Comparison of ENCODE assay signal across 11 mouse cellular contexts in genomic region chr3:105872034-105872433, GRCm38 (mm10). TPM values are rescaled to one million over a fixed set of nuclear protein-coding genes. Genes with fewer than 3 reads are reported as not detected.
A peak's percentile ranks its signal among the peaks of the same experiment; 100 is the strongest.
DNase-seq lines count a peak whose midpoint lies in the region; ATAC-seq lines count a peak whose summit lies in the region.
"Had no signal": no experiment of that assay in that cellular context is flagged by ENCODE, and none has a peak within 500 bp of the region (broad histone marks: within the 10 kb centered on the region; RNA-seq: fewer than 3 reads in every experiment).

No protein-coding gene starts in this region.

- peak; percentile 32 to 57 for DNase-seq in left cerebral cortex, postnatal 14 days (ENCODE audit: low spot score in 2 of 2)
- no peak for DNase-seq in left cerebral cortex, adult 9 months (ENCODE audit: low spot score in 2 of 2)
- peak; percentile 79 for DNase-seq in brain, adult 2 months (ENCODE audit: low read depth, low spot score)
- DNase-seq in embryonic facial prominence, embryonic 14.5 days (ENCODE audit: low spot score): peak; percentile 31
- peak; percentile 54 for DNase-seq in kidney, postnatal 10 days
- no peak for DNase-seq in cerebellum, postnatal 10 days
- no peak for DNase-seq in cerebellum, adult 8-10 months
- DNase-seq: cerebellum, postnatal 36 days; gastrocnemius, postnatal 10 days; lung, postnatal 4 days had no signal

- H3K4me3 ChIP-seq in embryonic facial prominence, embryonic 14.5 days (ENCODE audit: low read depth, low read length): no peak overlapping the region

- intact Hi-C loops in left cerebral cortex, postnatal 14 days (cut with DNase I): no loop called here

- H3K9me3 ChIP-seq in embryonic facial prominence, embryonic 14.5 days (ENCODE audit: control insufficient read depth, low read length): no peaks in the 10 kb centered on the region

- H3K36me3 ChIP-seq in embryonic facial prominence, embryonic 14.5 days (ENCODE audit: control insufficient read depth, insufficient read depth, low read length): no peaks in the 10 kb centered on the region

- no peak overlapping the region for H3K4me2 ChIP-seq in embryonic facial prominence, embryonic 14.5 days (ENCODE audit: low read depth, low read length)

- no peaks in the 10 kb centered on the region for H3K27me3 ChIP-seq in embryonic facial prominence, embryonic 14.5 days (replicated peaks; ENCODE audit: control insufficient read depth, insufficient read depth, low read length)

- peaks cover 5% of the 10 kb centered on the region; the same call in 1 of the 2 replicates for H3K4me1 ChIP-seq in embryonic facial prominence, embryonic 14.5 days (ENCODE audit: control insufficient read depth, insufficient read depth, low read length)

- no peak for ATAC-seq in embryonic facial prominence, embryonic 14.5 days (ENCODE audit: low read depth)

- WGBS in embryonic facial prominence, embryonic 14.5 days: 39% methylated on average over 6 of the region's 6 CpGs

- no peak overlapping the region for H3K27ac ChIP-seq in embryonic facial prominence, embryonic 14.5 days (replicated peaks; ENCODE audit: low read depth, low read length)

- H3K9ac ChIP-seq in embryonic facial prominence, embryonic 14.5 days (ENCODE audit: low read depth, low read length): no peak overlapping the region

RNA-seq across cellular contexts. Expression of gene Tmigd3, which starts 1.3 kb away (rescaled TPM):
- under 1 TPM in 1 of 2 experiments, not detected in 1; 0.35 TPM for total RNA-seq in left cerebral cortex, postnatal 14 days (2021)
- 0.68 and 0.89 TPM in 2 replicates for polyA plus RNA-seq in embryonic facial prominence, embryonic 14.5 days (2014; fragmentation: Nextera tagmentation; extraction: Ambion mirVana)
- polyA plus RNA-seq: neural tube, embryonic 14.5 days had no signal

RNA-seq across cellular contexts. Expression of gene Adora3, which starts 1.4 kb away (rescaled TPM):
- under 1 TPM; 0.74 to 0.83 TPM for total RNA-seq in left cerebral cortex, postnatal 14 days (2021)
- 1.4 and 3.0 TPM in 2 replicates for polyA plus RNA-seq in embryonic facial prominence, embryonic 14.5 days (2014; fragmentation: Nextera tagmentation; extraction: Ambion mirVana)

Comparison
In these comparisons a context has a peak if more than half of its experiments do, and no peak if none do; other contexts are left out.
1. DNase-seq: peak in left cerebral cortex, postnatal 14 days (2 of 2), brain, adult 2 months (single experiment), embryonic facial prominence, embryonic 14.5 days (single experiment) and kidney, postnatal 10 days (single experiment); none in left cerebral cortex, adult 9 months (0 of 2), cerebellum, postnatal 10 days (0 of 2) and cerebellum, adult 8-10 months (single experiment).